Mouse (Mus musculus): Measurements from ENCODE around the gene Slc24a4.
"Not testable (repeated sequence)": the region's sequence is repeated elsewhere in the genome, so short reads cannot be mapped to it uniquely, and the experiment has no call there.

Slc24a4 gene

GRCm38 (mm10) chr12:102250316-102250715 is 121.8 kb downstream of the Slc24a4 start:
- DNase-seq (ENCODE audit: low spot score), result no peak

GRCm38 (mm10) chr12:102251070-102251469 is 122.5 kb downstream of the Slc24a4 start:
- no peak for DNase-seq (ENCODE audit: low spot score)

GRCm38 (mm10) chr12:102251985-102252384 is 123.5 kb downstream of the Slc24a4 start:
- DNase-seq (ENCODE audit: low spot score), result no peak

DNA sequence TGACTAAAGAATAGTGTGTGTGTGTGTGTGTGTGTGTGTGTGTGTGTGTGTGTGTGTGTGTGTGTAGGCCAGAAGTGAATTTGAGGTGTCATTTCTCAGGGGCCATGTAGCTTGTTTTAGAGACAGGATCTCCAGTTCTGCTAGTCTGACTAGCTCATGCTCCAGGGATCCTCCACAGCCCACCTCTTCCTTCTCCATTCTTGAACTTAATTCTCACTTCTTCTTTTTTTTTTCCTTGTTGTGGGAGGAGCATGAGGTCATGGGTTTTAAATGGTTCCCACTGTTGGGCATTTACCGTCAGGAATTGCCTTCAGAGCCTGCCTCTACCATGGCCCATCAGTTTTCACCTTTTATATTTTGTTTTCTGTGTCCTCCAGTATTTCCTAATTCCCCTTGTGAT is 124.0 kb downstream of the Slc24a4 start:
- no peak for DNase-seq (ENCODE audit: low spot score)

GRCm38 (mm10) chr12:102255012-102255411 is 126.5 kb downstream of the Slc24a4 start:
- DNase-seq (ENCODE audit: low spot score), result no peak

DNA sequence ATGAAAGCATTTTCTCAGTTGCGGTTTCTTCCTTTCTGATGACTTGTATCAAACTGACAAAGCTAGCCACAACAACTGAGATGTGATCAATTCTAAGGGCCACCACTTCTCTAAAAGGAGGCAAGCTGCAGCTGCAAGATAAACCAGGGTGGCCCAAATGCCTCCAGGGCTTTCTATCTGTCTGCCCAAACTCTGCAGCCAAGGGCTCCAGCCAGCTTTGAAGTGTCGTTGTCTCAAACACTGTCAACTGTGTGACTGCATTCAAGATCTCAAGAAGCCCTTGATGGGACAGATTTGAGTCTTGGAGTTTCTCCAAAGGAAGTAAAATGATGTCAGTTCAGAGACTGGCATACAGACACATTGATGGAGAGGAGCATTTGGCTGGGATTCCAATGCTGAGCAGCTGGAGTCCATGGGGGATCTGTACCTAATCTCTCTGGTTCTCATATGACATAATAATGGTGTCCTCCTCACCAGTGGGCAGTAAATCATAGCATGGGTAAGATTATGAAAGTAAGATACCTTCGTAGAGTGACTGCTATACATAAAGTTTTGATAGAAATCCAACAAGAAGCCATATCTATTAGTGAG is 130.1 kb downstream of the Slc24a4 start:
- no peak for DNase-seq (ENCODE audit: low spot score)

DNA sequence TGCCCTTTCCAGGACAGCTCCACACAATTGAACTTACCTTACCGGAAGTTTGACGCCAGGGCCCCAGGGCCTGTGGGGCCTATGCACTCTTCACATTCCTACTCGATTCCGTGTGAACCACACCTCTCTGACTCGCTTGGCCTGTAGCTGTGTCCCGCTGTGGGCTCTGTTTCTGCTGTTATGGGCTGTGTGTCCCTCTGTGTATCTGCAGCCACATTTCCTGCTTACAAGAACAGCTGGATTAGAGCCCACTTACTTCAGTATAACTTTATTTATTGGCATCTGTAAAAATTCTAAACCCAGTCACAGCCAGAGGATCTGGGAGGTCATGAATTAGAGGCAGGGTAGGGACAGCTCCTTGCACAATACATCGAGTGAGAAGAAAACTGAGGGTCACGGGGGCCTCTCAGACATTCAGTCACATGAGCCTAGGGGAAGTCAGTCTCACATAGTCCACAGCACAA is 133.4 kb downstream of the Slc24a4 start:
- no peak for DNase-seq (ENCODE audit: low spot score)

- DNase-seq (ENCODE audit: low spot score), result no peak
Observed at GRCm38 (mm10) chr12:102262809-102263208, 134.3 kb downstream of the Slc24a4 start.

DNA sequence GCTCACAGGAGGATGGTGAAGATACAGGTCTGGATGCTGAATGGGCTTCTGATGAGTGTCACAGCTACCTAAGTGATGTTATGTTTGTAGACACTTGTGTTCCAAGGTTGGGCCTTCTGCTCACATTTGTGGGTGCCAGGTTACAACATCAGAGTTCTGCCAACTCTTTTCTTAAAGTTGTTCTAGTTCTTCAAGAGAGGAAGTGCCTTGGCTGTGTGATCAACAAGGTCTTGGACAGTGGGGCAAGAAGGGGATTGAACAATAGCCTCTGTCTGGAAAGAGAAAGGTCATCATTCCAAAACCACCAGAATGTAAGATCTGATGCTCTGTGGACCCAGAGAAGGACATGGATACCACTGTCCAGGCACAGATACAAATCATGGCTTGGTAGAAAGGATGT is 134.7 kb downstream of the Slc24a4 start:
- DNase-seq (ENCODE audit: low spot score), result no peak

DNA sequence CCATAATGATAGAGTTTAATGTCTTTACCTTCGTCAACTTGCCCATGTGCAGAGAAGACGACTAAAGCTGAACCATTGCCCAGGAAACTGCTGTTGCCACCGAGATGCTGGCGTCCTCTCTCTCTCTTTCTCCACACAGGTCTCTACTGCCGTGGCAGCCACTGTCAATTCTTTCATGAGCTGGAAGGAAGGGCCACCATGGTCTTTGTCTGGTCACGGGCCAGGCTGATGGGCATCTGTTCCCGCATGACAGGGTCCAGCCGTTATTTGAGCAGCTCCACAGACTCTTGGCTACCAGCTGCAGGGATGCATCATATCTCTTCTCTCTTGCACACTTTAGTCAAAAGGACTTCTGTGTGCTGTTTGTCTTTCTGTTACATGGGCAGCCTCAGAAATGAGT is 137.9 kb downstream of the Slc24a4 start:
- DNase-seq (ENCODE audit: low spot score), result no peak

DNA sequence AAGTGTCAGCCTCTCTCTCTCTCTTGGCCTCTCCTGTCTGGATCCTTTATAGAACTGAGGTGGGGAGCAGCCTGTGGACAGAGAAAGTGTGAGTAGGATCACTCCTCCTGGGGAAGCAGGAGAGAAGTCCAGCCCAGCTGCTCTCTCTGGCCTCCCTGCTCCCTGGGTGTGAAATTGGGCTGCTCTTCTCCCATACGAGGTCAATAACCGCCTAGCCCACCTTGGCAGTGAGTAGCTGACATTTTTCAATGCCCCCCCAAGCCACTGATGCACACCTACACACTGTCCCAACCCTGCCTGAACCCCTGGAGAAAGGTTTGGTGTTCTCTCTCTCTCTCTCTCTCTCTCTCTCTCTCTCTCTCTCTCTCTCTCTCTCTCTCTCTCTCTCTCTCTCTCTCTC is 140.6 kb downstream of the Slc24a4 start:
- DNase-seq (ENCODE audit: low spot score), result no peak

DNA sequence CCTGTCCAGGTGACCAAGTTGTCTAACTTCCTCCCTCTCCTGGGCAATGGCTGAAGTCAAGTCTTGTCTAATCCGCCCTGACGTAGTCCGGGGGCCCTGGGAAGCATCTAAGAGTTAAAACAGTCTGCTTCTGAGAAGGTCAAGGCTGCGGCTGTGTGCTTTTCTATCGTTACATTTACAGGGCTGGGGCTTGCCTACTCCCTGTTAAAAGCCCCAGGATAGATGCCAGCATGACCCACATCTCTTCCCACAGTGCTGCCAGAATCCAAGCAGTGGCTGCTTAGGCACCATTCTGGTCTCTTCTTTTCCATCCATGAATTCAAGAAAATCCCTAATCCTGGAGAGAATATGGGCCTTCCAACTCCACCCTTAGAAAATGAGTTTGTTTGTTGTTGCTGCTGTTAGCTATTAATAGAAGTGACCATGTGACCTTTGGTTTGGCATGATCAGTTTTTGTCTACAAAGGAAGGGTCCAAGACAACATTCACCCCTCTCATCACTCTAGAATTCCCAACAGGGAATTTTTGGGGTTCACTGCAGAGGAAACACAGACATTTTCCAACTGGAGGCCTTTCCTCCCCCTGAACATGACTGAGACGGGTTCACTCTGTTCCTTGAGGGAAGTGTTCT is 142.4 kb downstream of the Slc24a4 start:
- no peak for DNase-seq (ENCODE audit: low spot score)

GRCm38 (mm10) chr12:102271447-102271846 is 142.9 kb downstream of the Slc24a4 start:
- DNase-seq (ENCODE audit: low spot score), result no peak

DNA sequence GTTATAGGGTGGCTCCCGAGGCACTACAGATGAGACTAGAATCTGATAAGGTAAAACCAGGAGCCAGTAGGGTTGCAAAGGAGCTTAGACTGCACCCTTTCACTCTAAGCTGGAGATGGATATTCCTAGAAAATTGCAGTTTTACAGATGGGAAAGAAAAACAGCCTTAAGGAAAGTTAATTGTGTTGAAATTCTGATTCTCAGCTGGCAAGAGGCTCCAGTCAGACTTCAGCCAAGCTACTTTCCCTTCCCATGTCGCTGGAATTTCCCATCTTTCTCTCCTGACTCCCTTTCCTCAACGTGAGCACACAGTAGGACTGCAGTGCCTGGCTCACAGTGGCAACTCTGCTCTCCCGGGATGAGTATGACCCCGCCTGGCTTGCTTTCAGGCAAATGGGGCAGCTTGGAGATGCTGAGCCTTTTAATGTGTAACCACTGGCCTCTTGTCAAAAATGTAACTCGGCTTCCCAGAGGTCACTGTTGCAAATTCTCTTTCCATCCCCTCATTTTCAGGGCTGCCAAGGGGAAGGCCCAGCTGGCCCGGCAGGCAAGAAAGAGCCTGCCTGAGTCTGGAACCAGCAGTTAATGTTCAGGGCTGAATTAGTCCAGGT is 147.4 kb downstream of the Slc24a4 start:
- no peak for DNase-seq (ENCODE audit: low spot score)

DNA sequence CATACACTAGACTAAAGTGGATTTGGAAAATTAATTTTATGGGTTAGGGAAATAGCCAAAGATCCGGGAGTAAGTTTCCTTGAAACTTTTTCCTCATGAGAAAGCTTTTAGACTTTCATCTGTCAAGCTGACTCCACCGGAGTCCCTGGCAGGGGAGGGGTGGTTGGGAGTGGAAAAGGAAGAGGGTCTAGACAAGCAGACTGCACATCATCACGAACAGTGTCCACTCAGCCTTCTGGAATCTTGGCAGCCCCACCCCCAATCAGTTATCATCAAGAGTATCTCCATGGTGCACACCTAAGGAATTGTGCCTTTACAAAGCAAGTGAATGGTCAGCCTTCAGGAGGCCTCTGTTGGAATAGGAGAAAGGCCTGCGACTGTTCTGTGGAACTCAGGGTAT is 151.8 kb downstream of the Slc24a4 start:
- DNase-seq (ENCODE audit: low spot score), result not testable (repeated sequence)

DNA sequence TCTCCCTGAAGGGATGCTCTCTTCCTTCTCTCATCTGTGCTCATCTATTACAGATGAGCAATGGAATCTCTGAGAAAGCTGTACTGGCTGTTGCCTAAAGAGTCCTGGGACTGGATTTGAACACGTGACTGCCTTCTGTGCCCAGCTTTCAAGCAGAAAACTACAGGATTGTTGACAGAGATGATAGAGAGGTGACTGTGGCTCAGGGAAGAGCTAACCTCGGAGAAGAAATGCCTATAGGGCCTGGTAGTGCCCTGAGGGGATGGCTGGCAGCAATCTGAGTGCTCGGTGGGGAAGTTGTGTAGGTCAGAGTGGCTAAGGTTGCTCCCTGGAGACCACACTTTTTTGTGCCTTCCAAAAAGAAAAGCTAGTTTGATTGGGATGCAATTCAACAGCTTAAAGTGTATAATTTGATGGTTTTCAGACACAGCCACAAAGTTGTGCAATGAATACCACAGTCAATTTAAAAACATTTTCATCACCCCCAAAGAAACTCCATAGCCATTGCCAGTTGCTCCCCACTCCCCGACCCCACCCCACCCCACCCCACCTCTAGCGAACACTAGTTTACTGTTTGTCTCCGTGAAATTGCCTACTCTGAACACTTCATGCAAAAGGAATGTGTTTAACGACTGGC is 152.5 kb downstream of the Slc24a4 start:
- DNase-seq (ENCODE audit: low spot score), result no peak

DNA sequence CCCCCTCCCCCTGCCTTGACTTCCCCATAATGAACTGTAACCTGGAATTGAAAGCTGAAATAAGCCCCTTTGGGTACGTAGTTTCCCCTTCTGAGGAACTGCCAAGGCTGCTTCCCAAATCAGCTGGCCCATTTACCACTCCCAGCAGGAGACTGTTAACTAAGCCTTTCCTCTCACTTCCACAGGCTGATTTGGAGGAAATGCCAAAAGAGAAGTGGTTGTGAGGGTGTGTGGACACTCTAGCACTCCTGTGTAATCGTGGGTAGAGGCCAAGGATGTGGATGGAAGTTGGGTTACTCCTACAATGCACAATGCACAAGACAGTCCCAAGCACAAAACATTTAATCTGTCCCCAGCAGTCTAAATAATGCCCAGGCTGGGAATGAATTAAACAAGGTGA is 153.6 kb downstream of the Slc24a4 start:
- DNase-seq (ENCODE audit: low spot score), result no peak

GRCm38 (mm10) chr12:102282763-102283482 is 154.4 kb downstream of the Slc24a4 start, which contains the start of gene Rin3:
TSS of gene Rin3 (plus strand) at chr12:102283048.
- no peak for DNase-seq (ENCODE audit: low spot score)

DNA sequence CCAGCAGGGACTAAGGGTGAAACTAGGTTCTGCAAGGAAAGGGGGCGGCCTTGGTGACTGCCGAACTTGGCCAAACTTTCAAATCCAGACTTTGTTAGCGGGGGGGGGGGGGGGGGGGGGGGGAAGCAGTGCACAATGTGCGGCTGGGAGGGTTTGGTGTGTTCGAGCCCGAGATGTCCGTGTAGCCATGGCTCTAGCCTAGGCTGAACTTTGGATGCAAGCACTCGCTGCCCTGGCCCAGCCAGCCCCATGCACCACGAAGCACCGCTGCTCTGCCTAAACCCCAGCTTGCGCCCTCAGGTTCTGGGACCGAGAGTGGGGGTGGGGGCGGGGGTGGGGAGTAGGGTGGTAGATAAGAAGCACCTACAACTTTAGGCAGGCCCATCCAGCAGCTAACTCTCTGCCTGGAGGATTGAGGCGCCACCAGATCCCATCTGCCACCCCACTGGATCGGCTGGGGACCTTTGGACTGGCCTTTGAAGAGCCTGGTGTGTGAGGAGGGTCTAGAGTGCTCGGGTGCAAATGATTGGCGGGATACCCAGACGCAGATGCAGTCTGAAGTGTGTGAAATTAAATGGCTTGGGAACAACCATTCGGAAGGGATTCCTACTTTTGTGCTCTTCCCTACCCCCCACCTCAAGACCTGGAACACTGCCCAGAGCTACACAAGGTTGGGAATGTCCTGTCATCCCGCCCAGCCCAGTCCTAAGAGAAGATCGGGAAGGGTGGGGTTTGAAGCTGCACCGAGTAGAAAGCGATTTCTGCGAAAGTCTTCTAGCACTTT is 155.1 kb downstream of the Slc24a4 start:
- DNase-seq (ENCODE audit: low spot score), result no peak

GRCm38 (mm10) chr12:102284267-102284610 is 155.7 kb downstream of the Slc24a4 start:
- no peak for DNase-seq (ENCODE audit: low spot score)

DNA sequence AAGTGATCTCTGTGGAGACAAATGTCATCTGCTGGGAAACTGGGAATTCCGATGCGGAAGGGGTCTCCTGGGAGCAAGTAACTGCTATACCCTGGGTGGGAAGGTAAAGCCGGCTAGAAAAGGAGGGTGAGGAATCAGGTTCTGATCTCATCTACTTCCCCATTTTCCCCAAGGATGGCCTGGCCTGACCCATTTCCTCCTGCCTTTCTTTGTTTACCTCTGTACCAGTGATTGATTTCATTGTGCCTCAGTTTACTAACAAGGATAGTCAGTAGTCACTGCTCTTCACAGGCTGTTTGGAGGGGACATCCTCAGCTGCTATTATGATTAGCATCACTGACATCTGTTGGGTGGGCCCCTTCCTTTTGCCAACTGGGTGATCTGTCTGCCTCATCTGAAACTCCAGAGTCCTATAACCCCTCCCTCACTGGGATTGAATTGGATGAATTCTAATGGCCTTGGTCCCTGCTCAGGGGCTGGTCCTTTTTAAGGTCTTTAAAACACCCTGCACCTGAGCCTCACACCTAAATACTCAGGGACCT is 156.2 kb downstream of the Slc24a4 start:
- DNase-seq (ENCODE audit: low spot score), result no peak

Data from MN1 (cell line).